Mouse (Mus musculus): ENCODE data around the gene Kcnh1. TPM values are rescaled to one million over a fixed set of nuclear protein-coding genes. Genes with fewer than 3 reads are reported as not detected.

The Kcnh1 gene
- polyA plus RNA-seq, 1 experiment from 2014 or later: not detected

- no peaks in the 10 kb centered on the region for H3K9me3 ChIP-seq (replicated peaks)
- WGBS (ENCODE audit: insufficient replicate concordance): 52% methylated on average over 1 of the region's 1 CpGs
- H3K27me3 ChIP-seq: no peaks in the 10 kb centered on the region
- no peak for ATAC-seq (ENCODE audit: insufficient read depth)
- no peak overlapping the region for H3K27ac ChIP-seq (replicated peaks)
- H3K36me3 ChIP-seq (replicated peaks): no peaks in the 10 kb centered on the region
- H3K4me2 ChIP-seq: no peak overlapping the region
- no peak overlapping the region for H3K9ac ChIP-seq
- no peak overlapping the region for H3K4me3 ChIP-seq (replicated peaks)
- no peaks in the 10 kb centered on the region for H3K4me1 ChIP-seq (replicated peaks)
Measured at GRCm38 (mm10) chr1:192559341-192559740, 368.8 kb downstream of the Kcnh1 start.

Other genes with a start within 250 kb of the Kcnh1 start
- gene Rd3, start 213.4 kb upstream of the Kcnh1 start, polyA plus RNA-seq (2015; fragmentation: Nextera tagmentation; extraction: Ambion mirVana): 0.16 and 0.21 TPM in 2 replicates
- gene Traf5, start 98.2 kb upstream of the Kcnh1 start, polyA plus RNA-seq (2015; fragmentation: Nextera tagmentation; extraction: Ambion mirVana): 8.0 and 8.1 TPM in 2 replicates
- 8.9 and 9.0 TPM in 2 replicates for gene Rcor3, start 52.7 kb upstream of the Kcnh1 start, polyA plus RNA-seq (2015; fragmentation: Nextera tagmentation; extraction: Ambion mirVana)

All from liver, embryonic 15.5 days (tissue).